Mouse (Mus musculus) embryonic facial prominence, embryonic 14.5 days (tissue): ENCODE measurements around the gene Olfr1425. TPM values are rescaled to one million over a fixed set of nuclear protein-coding genes. Genes with fewer than 3 reads are reported as not detected.
"Not testable (repeated sequence)": the region's sequence is repeated elsewhere in the genome, so short reads cannot be mapped to it uniquely, and the experiment has no call there.

ENCODE experiments used
- ATAC-seq: fragments of 200-750 bp; cut with Nextera tagmentation; 2 replicates; pipeline ENCODE4 v1.8.0; 2017; ENCODE audit warnings: low read depth, moderate number of reproducible peaks, moderate TSS enrichment
- DNase-seq: peaks from one replicate; pipeline ENCODE4 v3.0.0-alpha.2; 2015; ENCODE audit warnings: low spot score
- H3K27ac ChIP-seq: fragments of 300-500 bp; sonication (generic); replicated peaks from 2 replicates; pipeline ENCODE4 v1.5.1; 2014; ENCODE audit warnings: low read depth, mild to moderate bottlenecking, low read length, moderate library complexity
- H3K27me3 ChIP-seq: fragments of 300-500 bp; sonication (generic); replicated peaks from 2 replicates; pipeline ENCODE4 v1.6.1; 2014; ENCODE audit warnings: low read length; ENCODE audit not compliant: control insufficient read depth, insufficient read depth
- H3K36me3 ChIP-seq: fragments of 300-500 bp; sonication (generic); 2 replicates; pipeline ENCODE4 v1.6.1; 2014; ENCODE audit warnings: low read length, mixed read lengths; ENCODE audit not compliant: control insufficient read depth, insufficient read depth
- H3K4me1 ChIP-seq: fragments of 300-500 bp; sonication (generic); 2 replicates; pipeline ENCODE4 v1.6.1; 2014; ENCODE audit warnings: antibody characterized with exemption, low read length; ENCODE audit not compliant: control insufficient read depth, insufficient read depth
- H3K4me2 ChIP-seq: fragments of 300-500 bp; sonication (generic); 2 replicates; pipeline ENCODE4 v1.6.1; 2014; ENCODE audit warnings: low read depth, mild to moderate bottlenecking, low read length, moderate library complexity, mixed read lengths
- H3K4me3 ChIP-seq: fragments of 300-500 bp; sonication (generic); 2 replicates; pipeline ENCODE4 v1.5.1; 2014; ENCODE audit warnings: low read depth, mild to moderate bottlenecking, low read length
- H3K9ac ChIP-seq: fragments of 300-500 bp; sonication (generic); 2 replicates; pipeline ENCODE4 v1.6.1; 2014; ENCODE audit warnings: low read depth, mild to moderate bottlenecking, low read length, moderate library complexity, mixed read lengths
- H3K9me3 ChIP-seq: fragments of 300-500 bp; sonication (generic); 2 replicates; pipeline ENCODE4 v1.6.1; 2016; ENCODE audit warnings: low read length; ENCODE audit not compliant: control insufficient read depth
- WGBS: fragments of 180-500 bp; shearing (Covaris S2); extraction: QIAGEN DNeasy Blood & Tissue Kit; methylation state at CpG from one replicate; pipeline ENCODE4 v1.1.7; 2014; 5-methylcytosine and 5-hydroxymethylcytosine counted together
- polyA plus RNA-seq: library from polyadenylated mRNA; unstranded; fragments of >200 nt; fragmentation: Nextera tagmentation; extraction: Ambion mirVana; gene quantifications from 2 replicates; pipeline ENCODE4 v1.2.1, GENCODE M21; 2014

Olfr1425 gene
- polyA plus RNA-seq, 1 experiment from 2014 or later, result not detected

- not testable (repeated sequence) for H3K4me1 ChIP-seq, H3K27ac ChIP-seq, H3K36me3 ChIP-seq, H3K4me2 ChIP-seq, H3K27me3 ChIP-seq, H3K9ac ChIP-seq, H3K4me3 ChIP-seq, DNase-seq, ATAC-seq, H3K9me3 ChIP-seq
- WGBS, result 64% methylated on average over 1 of the region's 1 CpGs
Observed at GRCm38 (mm10) chr19:12067806-12068205, 9.7 kb downstream of the Olfr1425 start.

GRCm38 (mm10) chr19:12062582-12062981 lies 14.9 kb downstream of the Olfr1425 start, which contains the start of gene Olfr1424:
Olfr1424 (minus strand) TSS chr19:12062682.
- H3K4me1 ChIP-seq, H3K27ac ChIP-seq, H3K4me2 ChIP-seq, ATAC-seq, H3K36me3 ChIP-seq, DNase-seq, H3K9ac ChIP-seq, H3K4me3 ChIP-seq, H3K27me3 ChIP-seq, H3K9me3 ChIP-seq: not testable (repeated sequence)
- 90% methylated on average over 1 of the region's 1 CpGs for WGBS

- ATAC-seq, result no peak
- no peak overlapping the region for H3K9ac ChIP-seq
- no peaks in the 10 kb centered on the region for H3K36me3 ChIP-seq
- H3K27ac ChIP-seq, result no peak overlapping the region
- H3K4me1 ChIP-seq, result no peaks in the 10 kb centered on the region
- 87% methylated on average over 5 of the region's 5 CpGs for WGBS
- no peak overlapping the region for H3K4me2 ChIP-seq
- no peak overlapping the region for H3K4me3 ChIP-seq
- no peaks in the 10 kb centered on the region for H3K27me3 ChIP-seq
- DNase-seq, result no peak
- no peaks in the 10 kb centered on the region for H3K9me3 ChIP-seq
Observed at GRCm38 (mm10) chr19:12043163-12043562, 34.4 kb downstream of the Olfr1425 start.

- Histone ChIP-seq H3K9ac (no peak within 1 kb of the TSS), H3K9me3 (no peaks in the 10 kb centered on the region), H3K27ac (no peak within 1 kb of the TSS), H3K4me2 (no peak within 1 kb of the TSS), H3K4me3 (no peak within 1 kb of the TSS), H3K27me3 (no peaks in the 10 kb centered on the region), H3K4me1 (no peaks in the 10 kb centered on the region), H3K36me3 (no peaks in the 10 kb centered on the region)
- DNase-seq, result no peak
- no peak for ATAC-seq
- 51% methylated on average over 2 of the region's 2 CpGs for WGBS
Observed at GRCm38 (mm10) chr19:12041217-12041616, 36.3 kb downstream of the Olfr1425 start, which contains the start of gene Olfr1423. Olfr1423 (minus strand) TSS chr19:12041317.

- Histone ChIP-seq H3K4me3 (no peak overlapping the region), H3K9me3 (no peaks in the 10 kb centered on the region), H3K27me3 (no peaks in the 10 kb centered on the region), H3K36me3 (no peaks in the 10 kb centered on the region), H3K4me2 (no peak overlapping the region), H3K27ac (no peak overlapping the region), H3K4me1 (no peaks in the 10 kb centered on the region), H3K9ac (no peak overlapping the region)
- DNase-seq (no peak), ATAC-seq (no peak)
Observed at GRCm38 (mm10) chr19:12037727-12038126, 39.8 kb downstream of the Olfr1425 start.

- no peak overlapping the region for H3K9ac ChIP-seq
- no peaks in the 10 kb centered on the region for H3K4me1 ChIP-seq
- no peak for DNase-seq
- no peak overlapping the region for H3K4me3 ChIP-seq
- 58% methylated on average over 2 of the region's 2 CpGs for WGBS
- no peaks in the 10 kb centered on the region for H3K36me3 ChIP-seq
- no peaks in the 10 kb centered on the region for H3K27me3 ChIP-seq
- no peak overlapping the region for H3K27ac ChIP-seq
- H3K9me3 ChIP-seq, result no peaks in the 10 kb centered on the region
- ATAC-seq, result no peak
- H3K4me2 ChIP-seq, result no peak overlapping the region
Observed at GRCm38 (mm10) chr19:12026606-12027005, 50.9 kb downstream of the Olfr1425 start.

- H3K4me2 ChIP-seq, result no peak overlapping the region
- H3K9me3 ChIP-seq, result no peaks in the 10 kb centered on the region
- H3K9ac ChIP-seq, result no peak overlapping the region
- H3K4me3 ChIP-seq, result no peak overlapping the region
- no peaks in the 10 kb centered on the region for H3K36me3 ChIP-seq
- no peaks in the 10 kb centered on the region for H3K27me3 ChIP-seq
- DNase-seq, result no peak
- ATAC-seq, result no peak
- no peak overlapping the region for H3K27ac ChIP-seq
- 89% methylated on average over 3 of the region's 3 CpGs for WGBS
- H3K4me1 ChIP-seq, result no peaks in the 10 kb centered on the region
Observed at GRCm38 (mm10) chr19:12025333-12025732, 52.2 kb downstream of the Olfr1425 start.

GRCm38 (mm10) chr19:12024149-12024548 lies 53.4 kb downstream of the Olfr1425 start:
- H3K27me3 ChIP-seq, result no peaks in the 10 kb centered on the region
- DNase-seq (no peak), ATAC-seq (no peak)
- no peak overlapping the region for H3K4me3 ChIP-seq
- H3K9ac ChIP-seq, result no peak overlapping the region
- no peaks in the 10 kb centered on the region for H3K9me3 ChIP-seq
- H3K27ac ChIP-seq, result no peak overlapping the region
- no peaks in the 10 kb centered on the region for H3K4me1 ChIP-seq
- WGBS, result 83% methylated on average over 4 of the region's 4 CpGs
- H3K4me2 ChIP-seq, result no peak overlapping the region
- H3K36me3 ChIP-seq, result no peaks in the 10 kb centered on the region
